Mouse (Mus musculus): ENCODE measurements around the gene Ldha. TPM values are rescaled to one million over a fixed set of nuclear protein-coding genes. Genes with fewer than 3 reads are reported as not detected.

Gene Ldha
- total and polyA plus RNA-seq, 3 experiments, result 674 to 741 (median 738) TPM

GRCm38 (mm10) chr7:46899343-46899742 lies 58.1 kb downstream of the Ldha start:
- Histone ChIP-seq H3K27me3 (ENCODE audit: control insufficient read depth, insufficient read depth, low read length) (no peaks in the 10 kb centered on the region), H3K4me1 (ENCODE audit: control insufficient read depth, insufficient read depth, low read length) (no peaks in the 10 kb centered on the region), H3K79me2 (replicated peaks; ENCODE audit: control insufficient read depth, insufficient read depth, low read length) (no peaks in the 10 kb centered on the region; the same call in 1 of the 2 replicates), H3K4me3 (no peak overlapping the region), H3K9ac (ENCODE audit: low read depth, low read length) (no peak overlapping the region), H3K36me3 (ENCODE audit: control insufficient read depth, insufficient read depth, low read length) (peaks cover 10% of the 10 kb centered on the region), H3K27ac (no peak overlapping the region)
- intact Hi-C loops (cut with DNase I), result no loop called here
- 71% methylated on average over 3 of the region's 3 CpGs for WGBS
- TF ChIP-seq CTCF (IDR thresholded peaks at IDR 0.05) (no peak), EP300 (IDR thresholded peaks at IDR 0.05; ENCODE audit: insufficient read depth, low read depth, low read length) (no peak), POLR2A (IDR thresholded peaks at IDR 0.05; ENCODE audit: insufficient read depth, low read depth, low read length) (no peak)
- no peak for DNase-seq

Other genes starting within 250 kb of the Ldha start
- 1 to 10 TPM; 2.9 to 5.1 TPM for gene Sergef, start 201.7 kb upstream of the Ldha start, total RNA-seq (2021)
- gene Sergef, start 201.7 kb upstream of the Ldha start, polyA plus RNA-seq (2012; rRNA removed), result 3.6 and 4.9 TPM in 2 replicates
- not detected for gene Tph1, start 168.9 kb upstream of the Ldha start, total RNA-seq (2021)
- gene Tph1, start 168.9 kb upstream of the Ldha start, polyA plus RNA-seq (2012; rRNA removed), result 0.23 TPM in 1 of 2 replicates, not detected in the other
- 1 to 10 TPM; 3.8 to 4.0 TPM for gene Saal1, start 130.8 kb upstream of the Ldha start, total RNA-seq (2021)
- 2.3 and 3.1 TPM in 2 replicates for gene Saal1, start 130.8 kb upstream of the Ldha start, polyA plus RNA-seq (2012; rRNA removed)
- 1 to 10 TPM; 1.5 to 2.7 TPM for gene Saa3, start 125.8 kb upstream of the Ldha start, total RNA-seq (2021)
- 0.38 and 1.2 TPM in 2 replicates for gene Saa3, start 125.8 kb upstream of the Ldha start, polyA plus RNA-seq (2012; rRNA removed)
- not detected for gene Saa4, start 108.9 kb upstream of the Ldha start, total RNA-seq (2021)
- gene Saa4, start 108.9 kb upstream of the Ldha start, polyA plus RNA-seq (2012; rRNA removed), result not detected in 2 replicates
- not detected for gene Saa1, start 98.5 kb upstream of the Ldha start, total RNA-seq (2021)
- not detected in 2 replicates for gene Saa1, start 98.5 kb upstream of the Ldha start, polyA plus RNA-seq (2012; rRNA removed)
- not detected for gene Saa2, start 89.7 kb upstream of the Ldha start, total RNA-seq (2021)
- gene Saa2, start 89.7 kb upstream of the Ldha start, polyA plus RNA-seq (2012; rRNA removed), result not detected in 2 replicates
- 1 to 10 TPM; 7.5 to 9.2 TPM for gene Hps5, start 45.4 kb upstream of the Ldha start, total RNA-seq (2021)
- gene Hps5, start 45.4 kb upstream of the Ldha start, polyA plus RNA-seq (2012; rRNA removed), result 5.2 and 8.4 TPM in 2 replicates
- 10 to 100 TPM; 15.7 to 17.2 TPM for gene Gtf2h1, start 45.4 kb upstream of the Ldha start, total RNA-seq (2021)
- 4.8 and 8.9 TPM in 2 replicates for gene Gtf2h1, start 45.4 kb upstream of the Ldha start, polyA plus RNA-seq (2012; rRNA removed)
- gene Ldhc, start 19.7 kb downstream of the Ldha start, total RNA-seq (2021), result not detected
- 1.1 and 2.3 TPM in 2 replicates for gene Ldhc, start 19.7 kb downstream of the Ldha start, polyA plus RNA-seq (2012; rRNA removed)
- 10 to 100 TPM; 56.5 to 62.5 TPM for gene Tsg101, start 78.5 kb downstream of the Ldha start, total RNA-seq (2021)
- gene Tsg101, start 78.5 kb downstream of the Ldha start, polyA plus RNA-seq (2012; rRNA removed), result 64.3 and 97.0 TPM in 2 replicates
- 10 to 100 TPM in 1 of 2 experiments, 1 to 10 TPM in 1; 9.0 to 10.3 TPM for gene Uevld, start 117.1 kb downstream of the Ldha start, total RNA-seq (2021)
- 2.9 and 5.0 TPM in 2 replicates for gene Uevld, start 117.1 kb downstream of the Ldha start, polyA plus RNA-seq (2012; rRNA removed)
- not detected for gene Gm9999, start 142.1 kb downstream of the Ldha start, total RNA-seq (2021)
- gene Gm9999, start 142.1 kb downstream of the Ldha start, polyA plus RNA-seq (2012; rRNA removed), result 1.1 TPM in 1 of 2 replicates, not detected in the other
- gene Spty2d1, start 166.9 kb downstream of the Ldha start, total RNA-seq (2021), result 1 to 10 TPM; 6.9 to 8.5 TPM
- gene Spty2d1, start 166.9 kb downstream of the Ldha start, polyA plus RNA-seq (2012; rRNA removed), result 2.7 and 4.3 TPM in 2 replicates
- gene Tmem86a, start 209.1 kb downstream of the Ldha start, total RNA-seq (2021), result 10 to 100 TPM; 20.0 to 25.0 TPM
- 45.5 and 54.8 TPM in 2 replicates for gene Tmem86a, start 209.1 kb downstream of the Ldha start, polyA plus RNA-seq (2012; rRNA removed)

Data from heart, adult 2 months (tissue).